ENCODE assay signal across 9 mouse cellular contexts in genomic region chr9:14010261-14010949, GRCm38 (mm10).
DNase-seq lines count a peak whose midpoint lies in the region; ATAC-seq lines count a peak whose summit lies in the region.
"Had no signal": no experiment of that assay in that cellular context is flagged by ENCODE, and none has a peak within 500 bp of the region (broad histone marks: within the 10 kb centered on the region; RNA-seq: fewer than 3 reads in every experiment).

No protein-coding gene starts in this region.

- H3K9me3 ChIP-seq in lung, embryonic 15.5 days, result no peaks in the 10 kb centered on the region
- H3K9me3 ChIP-seq: liver, embryonic 15.5 days had no signal

- H3K4me1 ChIP-seq in lung, embryonic 15.5 days, result no peaks in the 10 kb centered on the region
- H3K4me1 ChIP-seq: liver, embryonic 15.5 days had no signal

- no peak overlapping the region for H3K27ac ChIP-seq in lung, embryonic 15.5 days
- H3K27ac ChIP-seq: liver, embryonic 15.5 days had no signal

- H3K9ac ChIP-seq in lung, embryonic 15.5 days, result no peak overlapping the region
- H3K9ac ChIP-seq: liver, embryonic 15.5 days had no signal

- peak; percentile 37 for DNase-seq in adrenal gland, postnatal 14 days
- no peak for DNase-seq in adrenal gland, postnatal 25 days
- DNase-seq in lung, postnatal 36 days, result no peak
- DNase-seq in forelimb bud, embryonic 11.5 days (ENCODE audit: low read depth, low spot score), result peak; percentile 75
- DNase-seq in thymus, postnatal 25 days, result peak; percentile 11
- no peak for DNase-seq in left cerebral cortex, adult 18-20 months (ENCODE audit: low spot score in 2 of 2)
- DNase-seq in urinary bladder, postnatal 4 days (ENCODE audit: low spot score in 2 of 2), result no peak

- ATAC-seq in lung, embryonic 15.5 days (ENCODE audit: borderline replicate concordance, extremely low read depth, low FRiP score, low TSS enrichment), result peak; percentile 59; the same call in 1 of the 2 replicates

- H3K4me3 ChIP-seq in lung, embryonic 15.5 days, result no peak overlapping the region
- H3K4me3 ChIP-seq: liver, embryonic 15.5 days had no signal

- no peaks in the 10 kb centered on the region for H3K27me3 ChIP-seq in lung, embryonic 15.5 days
- H3K27me3 ChIP-seq: liver, embryonic 15.5 days had no signal

- 42% methylated on average over 5 of the region's 5 CpGs for WGBS in lung, embryonic 15.5 days

- no peaks in the 10 kb centered on the region for H3K36me3 ChIP-seq in lung, embryonic 15.5 days
- H3K36me3 ChIP-seq: liver, embryonic 15.5 days had no signal

- no peak overlapping the region for H3K4me2 ChIP-seq in lung, embryonic 15.5 days
- H3K4me2 ChIP-seq: liver, embryonic 15.5 days had no signal

Comparison
In these comparisons a context has a peak if more than half of its experiments do, and no peak if none do; other contexts are left out.
1. DNase-seq: peak in adrenal gland, postnatal 14 days (single experiment), forelimb bud, embryonic 11.5 days (single experiment) and thymus, postnatal 25 days (single experiment); none in adrenal gland, postnatal 25 days (single experiment), lung, postnatal 36 days (single experiment), left cerebral cortex, adult 18-20 months (0 of 2) and urinary bladder, postnatal 4 days (0 of 2).